Mouse (Mus musculus) urinary bladder, postnatal 4 days (tissue): ENCODE data around the gene Irs2.

Experiments
- DNase-seq, 2 experiments: peaks; one replicate each; pipeline ENCODE4 v3.0.0; 2021 to 2022; ENCODE audit warnings: low spot score in 2 of 2

Gene Irs2

DNA sequence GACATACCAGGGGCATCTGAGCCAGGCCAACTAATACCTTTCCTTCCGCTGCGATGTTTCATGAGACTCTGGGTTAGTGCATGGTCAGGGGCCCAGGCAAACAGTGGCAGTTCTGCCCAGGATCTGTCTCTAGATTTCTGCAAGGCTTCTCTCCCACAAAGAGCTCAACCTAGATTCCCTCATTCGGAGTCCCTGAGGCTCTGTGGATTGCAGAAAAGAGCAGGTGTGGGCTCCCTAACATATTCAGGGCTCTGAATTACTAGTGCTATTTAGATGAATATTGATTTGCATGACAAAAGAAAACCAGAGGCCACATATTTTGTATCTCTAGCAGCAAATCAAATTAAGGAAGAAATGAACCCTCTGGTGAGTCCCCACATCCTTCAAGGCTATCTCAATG lies 18.3 kb downstream of the Irs2 start:
- DNase-seq: no peak

DNA sequence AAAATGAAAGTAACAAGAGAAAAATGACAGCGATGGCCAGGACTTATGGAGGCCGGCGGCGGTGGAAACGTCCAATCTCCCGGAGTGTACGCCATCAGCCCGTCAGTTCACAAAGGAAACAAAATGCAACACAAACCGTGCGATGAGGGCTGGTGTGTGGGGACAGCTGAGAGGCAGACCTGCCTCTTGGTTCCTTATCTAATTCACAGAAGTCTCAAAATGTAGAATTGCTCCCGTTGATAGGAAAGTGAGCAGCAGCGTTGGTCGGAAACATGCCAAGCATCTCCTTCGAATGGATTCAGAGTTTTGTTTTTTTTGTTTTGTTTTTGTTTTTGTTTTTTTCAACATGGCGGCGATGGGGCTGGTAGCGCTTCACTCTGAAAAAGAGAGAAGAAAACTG lies 21.6 kb downstream of the Irs2 start:
- DNase-seq: no peak

DNA sequence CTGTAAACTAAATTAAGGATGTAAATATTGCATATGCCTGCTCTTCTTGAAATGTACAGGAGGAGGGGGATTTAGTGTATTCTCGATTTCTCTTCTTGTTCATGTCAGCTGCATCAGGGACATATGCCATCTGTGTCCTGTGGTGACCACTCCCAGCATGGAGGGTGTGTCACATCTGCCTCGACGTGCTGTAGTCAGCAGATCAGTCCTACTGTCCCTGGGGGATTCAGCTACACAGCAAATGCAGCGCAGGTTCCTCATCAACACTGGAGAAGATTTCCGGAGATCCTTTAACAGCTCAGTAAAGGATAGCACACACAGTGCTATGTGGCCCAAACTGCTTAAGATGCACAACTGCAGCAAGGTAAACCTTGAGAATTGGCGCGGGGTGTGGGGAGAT lies 23.2 kb downstream of the Irs2 start:
- no peak for DNase-seq

DNA sequence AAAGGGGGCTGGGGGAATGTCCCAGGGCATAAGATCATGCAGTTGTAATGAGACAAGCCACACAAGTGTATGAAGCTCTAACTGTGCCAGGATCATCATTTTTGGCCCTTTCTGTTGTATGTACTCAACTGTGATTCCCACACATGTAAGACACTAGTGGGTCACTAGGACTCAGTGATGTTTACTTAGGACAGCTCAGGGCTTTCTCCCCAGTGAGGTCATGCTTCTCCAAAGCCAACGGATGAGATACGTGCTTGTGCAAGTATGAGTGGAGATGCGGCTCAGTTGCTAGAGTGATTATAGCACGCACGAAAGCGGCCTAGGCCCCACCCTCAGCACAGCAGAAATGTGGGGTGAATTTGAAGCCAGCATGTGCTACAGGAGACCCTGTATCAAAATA lies 27.4 kb downstream of the Irs2 start:
- no peak for DNase-seq

DNA sequence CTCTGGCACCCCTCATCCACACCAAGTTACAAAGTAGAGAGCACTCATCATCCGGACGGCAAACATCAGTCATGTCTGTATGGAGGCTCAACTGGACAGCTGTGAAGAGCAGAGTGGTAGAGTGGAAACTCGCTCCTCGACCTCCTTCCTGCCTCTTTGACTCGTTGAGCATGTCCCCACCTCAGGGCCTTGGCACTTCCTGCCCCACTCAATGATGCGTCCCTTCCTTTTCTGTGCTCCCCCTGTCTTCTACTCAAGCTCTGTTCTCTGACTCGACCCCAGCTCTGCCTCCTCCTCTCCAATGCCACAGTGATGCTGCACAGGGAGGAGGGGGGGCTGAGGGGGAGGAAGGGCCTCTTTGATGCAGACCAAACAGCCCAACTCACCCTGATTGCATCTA lies 28.3 kb downstream of the Irs2 start:
- DNase-seq: no peak

DNA sequence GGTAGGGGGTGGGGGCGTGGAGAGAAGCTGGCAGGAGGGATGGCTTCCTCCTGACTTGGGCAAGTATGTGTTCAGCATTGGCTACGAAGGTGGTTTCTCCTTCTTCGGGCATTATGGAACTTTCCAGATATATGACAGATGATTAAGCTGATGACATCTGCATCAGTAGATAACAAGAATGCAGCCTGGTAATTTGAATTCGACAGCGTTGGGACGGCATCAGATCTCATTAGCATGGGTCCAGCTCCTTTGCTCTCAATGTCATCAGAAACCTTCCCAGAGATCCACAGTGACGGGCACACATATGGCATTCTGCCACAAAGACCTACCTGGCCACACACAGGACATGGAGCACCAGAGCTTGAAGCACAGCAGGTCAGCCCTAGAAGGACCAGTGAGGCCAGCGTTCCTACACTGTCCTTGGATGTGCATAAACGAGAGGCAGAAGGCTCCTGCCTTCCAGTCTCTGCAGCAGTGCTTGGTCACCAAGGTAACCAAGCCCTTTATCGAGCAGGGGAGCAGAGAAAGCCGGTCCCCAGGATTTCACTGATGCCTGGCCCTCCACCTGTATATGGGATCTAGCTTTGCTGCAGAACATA lies 29.0 kb downstream of the Irs2 start:
- no peak for DNase-seq

DNA sequence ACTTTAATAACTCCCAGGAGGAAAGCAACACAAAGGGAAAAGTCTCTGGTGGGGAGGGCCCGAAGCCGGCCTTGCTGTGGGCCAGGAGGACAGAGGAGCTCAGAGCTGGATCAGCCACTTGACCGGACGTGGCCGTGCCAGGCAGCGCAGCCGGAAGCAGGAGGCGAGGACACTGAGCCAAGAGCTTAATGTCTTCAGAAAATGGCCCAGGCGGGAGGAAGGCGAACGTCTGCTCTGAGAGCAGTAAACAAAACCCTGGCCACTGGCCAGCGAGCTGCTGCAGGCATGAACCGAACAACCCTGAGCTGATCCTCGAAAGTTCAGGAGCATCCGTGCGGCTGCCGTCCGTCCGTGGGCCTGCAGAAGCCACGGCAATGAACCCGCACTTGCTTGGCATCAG lies 29.9 kb downstream of the Irs2 start:
- DNase-seq: peak; percentile 67 to 80

DNA sequence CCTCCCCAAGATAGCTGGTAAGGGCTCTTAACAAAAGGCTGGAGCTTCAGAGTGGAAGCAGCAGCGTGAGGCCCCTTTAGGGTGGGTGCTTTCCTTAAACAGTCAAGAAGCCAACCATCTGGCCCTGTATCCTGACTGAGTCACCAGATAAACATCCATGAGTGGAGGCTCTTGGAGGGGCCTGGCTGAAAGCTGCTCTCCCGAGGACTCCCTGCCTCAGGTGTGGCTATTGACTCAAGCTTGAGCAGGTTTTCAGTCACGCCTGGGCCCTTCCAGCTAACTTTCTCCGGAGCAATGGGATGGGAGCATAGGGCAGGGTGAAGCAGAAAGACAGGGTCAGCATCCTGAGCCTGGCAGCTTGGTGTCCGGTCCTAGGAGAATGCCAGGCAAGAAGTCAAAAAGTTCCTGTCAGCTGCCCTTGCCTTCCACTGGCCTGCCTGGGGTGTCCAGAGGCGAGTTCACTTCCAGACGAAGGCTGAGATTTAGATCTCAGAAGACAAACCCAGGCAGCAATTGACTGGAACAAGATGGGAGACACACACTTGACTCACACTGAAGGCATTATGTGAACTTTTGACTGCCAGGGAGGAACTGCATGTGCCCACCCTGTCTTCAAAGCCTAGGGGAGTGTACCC lies 30.4 kb downstream of the Irs2 start:
- DNase-seq: peak in 1 of 2 experiments; percentile 45

DNA sequence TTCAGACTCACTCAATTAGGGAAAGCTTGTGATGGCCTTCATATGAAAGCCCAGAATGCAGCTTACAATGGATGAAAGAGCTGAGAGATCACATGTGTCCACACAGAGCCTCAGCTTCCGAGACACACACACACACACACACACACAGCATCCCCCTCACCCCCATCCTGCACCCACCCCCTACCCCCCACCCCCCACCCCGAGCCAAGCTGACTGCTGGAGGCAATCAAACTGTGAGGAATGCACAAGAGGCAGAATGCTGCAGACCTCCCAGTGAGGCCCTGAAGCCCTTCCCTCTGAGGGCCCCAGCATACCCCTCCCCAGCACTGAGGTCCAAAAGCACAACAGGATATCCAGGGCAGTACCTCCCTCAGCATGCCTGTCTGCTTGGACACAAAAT lies 33.6 kb downstream of the Irs2 start:
- no peak for DNase-seq

DNA sequence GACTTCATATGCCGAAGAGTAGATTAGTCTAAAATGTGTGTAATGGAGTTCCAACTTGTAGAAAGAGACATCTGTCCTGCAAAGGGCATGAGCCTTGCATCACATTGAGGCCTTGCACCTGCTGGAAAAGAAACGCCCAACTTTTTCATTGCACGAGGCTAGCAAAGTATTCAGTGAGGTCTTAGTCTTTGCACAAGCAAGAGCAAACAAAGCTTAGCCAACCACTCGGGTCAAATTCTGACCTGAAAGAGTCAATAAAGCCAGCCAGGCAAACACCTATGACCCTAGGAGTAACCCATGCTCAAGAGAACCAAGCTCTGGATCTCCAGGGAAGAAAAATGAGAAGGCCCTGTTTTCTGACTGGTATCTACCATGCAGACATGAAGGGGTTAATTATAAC lies 34.1 kb downstream of the Irs2 start:
- DNase-seq: no peak

DNA sequence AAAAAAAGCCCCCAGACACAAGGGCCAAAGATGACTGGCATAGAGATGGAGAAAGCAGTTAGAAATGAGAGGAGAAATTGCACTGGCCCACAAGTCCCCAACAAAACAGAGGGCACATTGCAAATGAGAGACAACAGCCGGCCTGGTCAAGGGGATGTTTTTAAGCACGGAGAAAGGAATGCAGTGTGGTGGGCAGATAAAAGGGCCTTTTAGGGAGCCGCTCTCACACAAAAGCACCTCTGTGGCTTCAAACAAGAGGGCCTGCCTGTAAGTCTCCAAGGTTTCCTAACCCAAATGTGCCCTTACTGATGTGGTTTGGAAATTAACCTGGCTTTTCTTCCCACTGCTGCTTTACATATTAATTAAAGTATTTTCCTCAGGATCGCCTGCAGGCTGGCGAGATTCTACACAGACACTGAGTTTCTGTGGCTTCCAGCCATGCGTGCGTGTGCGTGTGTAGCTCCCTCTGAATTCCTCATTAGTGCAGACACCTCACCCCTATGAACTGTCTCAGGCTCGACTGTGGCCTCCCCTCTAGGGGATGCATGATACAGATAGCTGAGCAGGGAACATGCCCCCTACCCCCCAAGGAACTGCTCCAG lies 35.3 kb downstream of the Irs2 start:
- DNase-seq: no peak

DNA sequence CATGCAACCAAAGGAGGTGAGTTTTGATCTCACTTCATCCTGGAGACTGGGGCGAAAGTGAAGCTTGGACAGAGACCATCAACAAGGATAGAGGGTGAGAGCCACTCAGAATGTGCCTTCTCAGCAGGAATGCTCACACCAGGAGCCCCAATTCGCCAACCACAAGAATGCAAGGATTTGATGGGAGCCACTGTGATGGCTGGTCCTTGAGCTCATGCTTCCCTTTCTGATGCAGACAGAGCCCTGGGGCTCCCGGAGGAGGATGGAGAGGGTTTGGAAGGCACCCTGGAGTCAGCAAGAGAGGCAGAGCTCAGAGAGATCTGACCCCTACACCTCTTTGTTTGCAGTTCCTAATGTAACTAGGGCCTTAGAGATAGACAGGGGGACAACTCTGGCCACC lies 36.3 kb downstream of the Irs2 start:
- DNase-seq: no peak

DNA sequence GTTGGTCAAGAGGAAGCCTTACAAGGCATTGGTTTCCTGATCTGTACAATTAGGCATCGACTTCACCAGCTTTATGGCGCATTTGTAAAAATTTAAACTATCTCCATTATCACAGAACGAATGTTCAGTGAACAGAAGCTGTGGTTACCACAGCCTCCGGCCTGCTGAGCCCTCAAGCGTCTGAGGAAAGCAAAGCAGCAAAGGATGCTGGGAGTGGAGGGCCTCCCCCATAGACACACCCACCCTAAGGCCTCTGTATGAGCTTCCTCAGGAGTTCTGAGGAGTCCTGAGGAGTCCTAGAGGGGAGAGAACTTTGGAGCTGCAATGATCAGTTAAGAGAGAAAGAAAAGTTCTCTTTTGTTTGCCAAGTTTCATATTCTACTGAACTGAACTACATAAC lies 36.7 kb downstream of the Irs2 start:
- DNase-seq: no peak

DNA sequence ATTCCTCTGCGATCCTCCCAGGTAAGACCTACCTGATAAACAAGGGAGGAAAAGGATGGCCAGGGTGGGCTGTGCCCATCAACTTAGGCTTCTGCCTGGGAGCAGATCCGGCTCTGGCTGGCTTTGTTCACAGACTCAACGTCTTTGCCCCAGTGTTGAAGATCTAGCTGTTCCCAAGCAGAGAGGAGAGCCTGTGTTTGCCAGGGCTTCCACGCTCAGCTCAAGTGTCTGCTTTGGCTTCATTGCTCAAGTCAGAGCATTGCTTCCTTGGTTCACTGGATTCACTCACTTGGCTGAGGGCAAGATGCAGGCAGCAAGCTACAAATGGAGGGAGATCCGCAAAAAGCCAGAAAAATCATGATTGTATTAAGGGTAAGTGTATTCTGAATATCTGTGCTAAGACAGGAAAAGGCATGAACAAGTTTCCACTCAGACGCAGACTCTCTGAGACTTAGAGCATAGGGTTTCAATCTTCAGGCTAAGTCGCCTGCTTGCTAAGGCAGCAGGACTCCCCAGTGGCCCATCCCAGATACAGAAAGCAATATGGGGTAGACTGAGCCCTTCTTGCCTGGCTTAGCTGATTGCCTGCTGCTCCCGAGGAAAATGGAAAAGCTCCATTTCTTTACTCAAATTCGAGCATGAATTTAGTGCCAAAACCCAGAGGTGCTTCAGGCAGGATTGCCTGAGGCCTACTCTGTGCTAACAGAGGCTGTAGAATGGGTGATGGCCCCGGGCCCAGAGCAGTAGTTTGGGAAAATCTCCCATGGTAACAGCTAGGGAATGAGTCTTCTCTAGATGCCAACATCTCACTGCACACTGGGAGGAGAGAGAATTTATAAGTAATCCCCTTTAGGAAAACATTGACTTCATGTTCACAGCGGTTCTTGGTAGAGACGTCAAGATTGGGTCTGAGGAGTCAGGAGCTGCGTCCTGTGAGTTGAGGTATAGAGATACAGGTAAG lies 37.5 kb downstream of the Irs2 start:
- no peak for DNase-seq

DNA sequence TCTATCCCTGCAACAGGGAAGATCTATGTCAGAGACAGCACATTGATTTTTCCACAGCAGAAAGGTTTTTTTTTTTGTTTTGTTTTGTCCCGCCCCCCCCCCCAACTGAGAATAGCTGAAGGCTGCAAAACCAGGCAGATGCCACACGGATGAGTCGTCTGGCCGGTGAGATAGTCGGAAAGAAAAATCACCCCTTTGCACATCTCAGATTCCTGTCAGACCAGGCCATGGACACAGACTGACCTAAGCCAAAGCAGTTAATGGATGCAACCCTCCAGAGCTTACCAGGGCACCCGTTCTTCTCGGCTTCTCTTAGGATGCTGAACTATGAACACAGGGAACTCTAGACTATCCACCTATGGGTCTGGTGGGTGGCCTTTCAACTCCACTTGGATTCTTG lies 39.6 kb downstream of the Irs2 start:
- no peak for DNase-seq

DNA sequence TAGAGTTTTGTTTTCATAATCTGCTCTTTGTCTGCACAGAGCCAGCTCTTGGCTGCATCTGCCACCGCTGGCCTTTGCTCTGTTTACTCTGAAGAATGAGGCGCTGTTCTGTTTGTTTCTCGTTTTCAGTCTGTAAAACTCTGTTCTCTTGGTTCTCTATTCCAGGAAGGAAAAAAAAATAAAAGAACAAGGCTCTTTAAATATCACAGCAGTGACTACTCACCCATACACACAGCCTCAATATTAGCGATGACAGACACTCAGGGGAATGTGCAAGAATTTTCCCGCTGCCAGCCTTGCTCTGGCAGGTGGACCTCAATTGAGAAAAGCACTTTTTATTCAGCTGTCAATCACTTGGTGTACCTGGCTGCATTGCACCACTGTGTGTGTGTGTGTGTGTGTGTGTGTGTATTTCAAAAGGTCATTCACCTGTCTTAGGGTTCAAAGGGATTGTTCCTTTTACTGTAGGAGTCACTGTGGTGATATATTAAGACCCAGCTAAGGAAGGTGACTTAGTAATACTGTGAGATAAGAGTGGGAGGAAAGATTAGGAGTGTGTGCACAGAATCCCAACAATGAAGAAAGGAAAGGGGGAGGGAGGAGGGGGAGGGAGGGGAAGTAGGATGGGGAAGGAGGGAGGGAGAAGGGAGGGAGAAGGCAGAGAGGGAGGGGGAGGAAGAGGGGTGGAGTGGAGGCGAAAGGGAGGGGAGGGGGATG lies 42.7 kb downstream of the Irs2 start:
- DNase-seq: no peak

DNA sequence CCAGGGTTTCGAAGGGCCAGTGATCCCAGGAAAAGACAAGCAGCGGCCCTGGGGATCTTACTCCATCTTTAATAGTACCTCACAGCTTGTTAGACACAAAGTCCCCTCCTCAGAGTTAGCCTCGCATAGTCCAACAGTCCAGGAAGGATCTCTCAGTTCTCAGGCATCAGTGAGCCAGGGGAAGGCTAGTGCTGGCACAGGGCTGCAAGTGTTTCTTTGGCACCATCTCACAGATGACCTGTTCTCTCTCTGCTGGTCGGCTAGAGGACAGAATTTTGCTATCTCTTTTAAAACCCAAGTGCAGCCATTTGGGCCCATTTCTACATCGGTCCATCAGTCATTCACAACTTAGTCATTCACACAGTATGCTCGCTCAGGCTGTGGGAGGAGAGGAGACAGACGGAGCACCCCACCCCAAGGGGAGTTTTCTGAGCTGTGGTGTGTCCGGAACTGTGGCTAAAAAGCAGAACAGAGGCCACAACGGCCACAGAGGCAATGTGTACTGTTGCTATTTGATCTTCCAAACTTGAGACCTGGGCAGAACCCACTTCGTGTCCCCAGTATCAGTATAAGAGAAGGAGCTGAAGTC lies 43.7 kb downstream of the Irs2 start:
- no peak for DNase-seq

DNA sequence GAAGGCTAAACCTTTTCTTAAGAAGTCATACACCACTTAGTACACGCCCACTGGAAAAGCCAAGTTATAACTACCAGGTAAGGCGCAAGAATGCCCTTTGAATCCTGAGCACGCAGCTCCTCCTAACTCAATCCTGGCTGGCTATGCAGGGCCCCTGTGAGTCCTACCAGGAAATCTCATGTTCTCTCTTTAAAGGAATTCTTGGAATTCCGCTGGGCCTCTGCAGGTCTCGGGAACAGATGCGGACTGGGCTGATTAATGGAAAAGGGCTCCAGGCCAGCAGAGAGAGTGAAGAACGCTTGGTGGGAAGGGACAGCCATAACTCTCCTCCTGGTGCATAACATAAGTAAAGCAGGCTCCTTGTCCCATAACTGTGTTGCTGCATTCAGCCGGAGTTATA lies 46.3 kb downstream of the Irs2 start:
- DNase-seq: peak in 1 of 2 experiments; percentile 52

DNA sequence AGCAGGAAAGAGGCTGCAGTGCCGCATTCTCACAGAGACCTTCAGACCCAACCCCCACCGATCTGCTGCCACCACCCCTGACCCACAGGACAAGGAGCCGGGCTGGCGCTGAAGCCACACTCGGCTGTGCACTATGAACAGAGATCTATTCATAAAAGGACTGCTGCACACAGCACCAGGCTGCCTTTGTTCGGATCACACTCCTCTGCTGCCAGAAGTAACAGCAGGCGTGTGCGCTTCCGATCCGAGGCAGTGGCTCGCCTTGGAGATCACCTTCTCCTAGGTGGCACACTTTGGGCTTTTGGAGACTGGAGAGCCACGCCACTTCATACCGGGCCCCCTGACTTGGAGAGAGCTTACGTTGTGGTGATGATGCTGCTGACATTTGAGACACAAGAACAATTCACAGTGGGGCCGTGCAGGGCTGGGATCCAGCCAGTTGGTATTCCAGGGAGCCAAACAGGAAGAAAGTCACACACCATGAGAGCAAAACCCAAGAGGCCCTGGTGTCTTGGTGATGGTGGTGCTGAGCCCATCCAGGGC lies 47.9 kb downstream of the Irs2 start:
- no peak for DNase-seq

DNA sequence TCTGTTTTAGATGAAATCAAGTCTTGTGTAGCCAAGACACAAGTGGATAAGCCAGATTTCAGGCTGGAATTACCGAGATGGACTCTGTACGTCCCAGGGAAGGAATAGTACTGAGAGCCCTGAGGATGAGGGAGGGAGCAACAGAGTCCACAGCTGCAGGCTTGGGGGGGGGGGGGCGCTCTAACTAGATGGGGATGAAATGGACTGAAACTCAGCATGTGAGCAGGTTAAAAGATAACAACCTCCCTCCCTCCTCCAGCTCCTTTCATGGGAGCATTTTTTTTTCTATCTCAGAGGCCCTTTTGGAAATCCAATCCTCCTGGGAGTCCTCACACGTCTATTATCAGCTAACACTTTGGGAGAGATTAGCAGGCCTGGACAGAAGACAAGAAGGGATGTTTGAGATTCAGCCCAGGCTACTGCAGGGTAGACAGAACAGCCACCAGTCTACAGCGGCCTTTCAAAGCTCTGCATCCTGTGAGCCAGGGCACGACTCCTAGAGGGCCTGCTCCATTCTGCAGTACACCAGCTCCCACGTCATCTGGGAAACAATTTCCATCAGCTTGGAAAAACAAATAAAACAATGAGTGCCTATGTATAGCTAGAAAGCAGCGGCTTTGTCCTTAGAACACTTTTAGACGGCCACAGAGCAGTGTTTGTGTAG lies 50.8 kb downstream of the Irs2 start:
- DNase-seq: no peak
